Mouse (Mus musculus) liver, postnatal 0 days (tissue): ENCODE results near the gene Khnyn. TPM values are rescaled to one million over a fixed set of nuclear protein-coding genes. Genes with fewer than 3 reads are reported as not detected.

Source experiments
- ATAC-seq: fragments of 200-750 bp; cut with Nextera tagmentation; 2 replicates; pipeline ENCODE4 v1.8.0; 2017; ENCODE audit warnings: mild to moderate bottlenecking, moderate library complexity
- DNase-seq: peaks from one replicate; pipeline ENCODE4 v3.0.0-alpha.2; 2016
- H3K27ac ChIP-seq: fragments of 300-500 bp; sonication (generic); 2 replicates; pipeline ENCODE4 v1.5.1; 2014; ENCODE audit warnings: antibody characterized with exemption, moderate library complexity, mild to moderate bottlenecking, low read depth
- H3K27me3 ChIP-seq: fragments of 300-500 bp; sonication (generic); 2 replicates; pipeline ENCODE4 v1.6.1; 2014; ENCODE audit warnings: low read length, control low read depth, mixed read lengths; ENCODE audit not compliant: insufficient read depth
- H3K36me3 ChIP-seq: fragments of 300-500 bp; sonication (generic); replicated peaks from 2 replicates; pipeline ENCODE4 v1.6.1; 2014; ENCODE audit warnings: mild to moderate bottlenecking, control low read depth, low read length, moderate library complexity, mixed read lengths; ENCODE audit not compliant: insufficient read depth
- H3K4me1 ChIP-seq: fragments of 300-500 bp; sonication (generic); 2 replicates; pipeline ENCODE4 v1.6.1; 2014; ENCODE audit warnings: antibody characterized with exemption, mild to moderate bottlenecking, control low read depth; ENCODE audit not compliant: insufficient read depth
- H3K4me2 ChIP-seq: fragments of 300-500 bp; sonication (generic); 2 replicates; pipeline ENCODE4 v1.6.1; 2014; ENCODE audit warnings: low read depth, mild to moderate bottlenecking, low read length, moderate library complexity, mixed read lengths
- H3K4me3 ChIP-seq: fragments of 300-500 bp; sonication (generic); 2 replicates; pipeline ENCODE4 v1.5.1; 2014; ENCODE audit warnings: low read depth, low read length
- H3K9ac ChIP-seq: fragments of 300-500 bp; sonication (generic); replicated peaks from 2 replicates; pipeline ENCODE4 v1.6.1; 2014; ENCODE audit warnings: mild to moderate bottlenecking, moderate library complexity
- H3K9me3 ChIP-seq: fragments of 300-500 bp; sonication (generic); 2 replicates; pipeline ENCODE4 v1.6.1; 2016; ENCODE audit warnings: mild to moderate bottlenecking, control low read depth, low read length, mixed read lengths
- CTCF ChIP-seq: sonication (generic); IDR thresholded peaks from 2 replicates; pipeline ENCODE4 v1.5.1; 2016; ENCODE audit warnings: antibody characterized with exemption, low read depth
- EP300 ChIP-seq: IDR thresholded peaks from 2 replicates; pipeline ENCODE4 v1.6.1; 2016; ENCODE audit warnings: antibody characterized with exemption, low read depth, mild to moderate bottlenecking
- WGBS: fragments of 180-500 bp; shearing (Covaris S2); extraction: QIAGEN DNeasy Blood & Tissue Kit; methylation state at CpG from one replicate; pipeline ENCODE4 v1.1.7; 2014; ENCODE audit not compliant: insufficient replicate concordance; 5-methylcytosine and 5-hydroxymethylcytosine counted together
- polyA plus RNA-seq: library from polyadenylated mRNA; unstranded; fragments of >200 nt; fragmentation: Nextera tagmentation; extraction: Ambion mirVana; gene quantifications from 2 replicates; pipeline ENCODE4 v1.2.1, GENCODE M21; 2015

The Khnyn gene
- polyA plus RNA-seq, 1 experiment from 2014 or later, result 5.2 TPM

DNA sequence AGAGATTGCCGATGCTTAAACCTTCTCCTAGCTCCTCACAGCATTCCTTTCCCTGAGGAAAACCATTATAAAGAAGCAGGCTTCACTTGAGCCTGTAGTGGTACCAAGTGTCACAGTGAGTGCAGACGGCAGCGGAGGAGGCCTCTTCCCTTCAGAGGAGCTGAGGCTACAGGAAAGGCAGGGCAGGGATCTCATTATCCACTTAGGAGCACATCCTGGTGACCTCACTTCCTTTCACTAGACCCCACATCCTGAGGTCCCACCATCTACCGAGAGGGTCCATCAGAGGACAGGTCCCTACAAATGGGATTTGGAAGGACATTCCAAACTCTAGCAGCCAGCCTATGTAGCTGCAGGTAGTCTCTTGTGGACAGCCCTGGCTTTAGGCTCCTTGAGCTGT lies 27.2 kb upstream of the Khnyn start:
- no peak overlapping the region for H3K27ac ChIP-seq
- 54% methylated on average over 4 of the region's 4 CpGs for WGBS
- TF ChIP-seq EP300 (no peak), CTCF (no peak)
- H3K27me3 ChIP-seq, result no peaks in the 10 kb centered on the region
- H3K36me3 ChIP-seq, result no peaks in the 10 kb centered on the region
- H3K4me1 ChIP-seq, result peaks cover 36% of the 10 kb centered on the region
- ATAC-seq (no peak), DNase-seq (no peak)
- H3K4me2 ChIP-seq, result no peak overlapping the region
- H3K9ac ChIP-seq, result no peak overlapping the region
- H3K4me3 ChIP-seq, result no peak overlapping the region
- H3K9me3 ChIP-seq, result no peaks in the 10 kb centered on the region

DNA sequence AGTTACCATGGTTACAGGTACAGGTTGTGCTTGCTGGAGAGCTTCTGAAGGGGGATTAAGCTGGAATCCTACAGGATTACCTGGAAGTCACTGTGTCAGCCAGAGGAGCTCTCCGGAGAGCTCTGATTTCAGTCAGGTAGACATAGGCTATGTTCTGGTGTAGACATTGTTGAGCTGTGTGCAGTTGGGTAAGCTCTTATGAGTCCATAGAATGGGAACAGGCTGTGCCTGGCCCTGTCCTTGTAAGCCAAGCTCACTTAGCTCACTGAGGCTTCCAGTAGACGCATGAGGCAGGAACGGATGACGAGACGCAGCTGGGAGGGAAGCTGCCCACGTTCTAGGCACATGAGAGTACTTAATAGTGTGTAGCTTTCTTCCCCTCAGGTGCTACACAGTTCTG lies 22.6 kb upstream of the Khnyn start:
- TF ChIP-seq CTCF (no peak), EP300 (no peak)
- ATAC-seq, result no peak
- H3K36me3 ChIP-seq, result peaks cover 3% of the 10 kb centered on the region; the same call in 1 of the 2 replicates
- H3K27ac ChIP-seq, result no peak overlapping the region
- H3K4me2 ChIP-seq, result no peak overlapping the region
- H3K27me3 ChIP-seq, result no peaks in the 10 kb centered on the region
- peaks cover 7% of the 10 kb centered on the region; the same call in 1 of the 2 replicates for H3K4me1 ChIP-seq
- no peak overlapping the region for H3K9ac ChIP-seq
- no peak for DNase-seq
- 75% methylated on average over 6 of the region's 6 CpGs for whole genome bisulfite sequencing
- H3K9me3 ChIP-seq, result no peaks in the 10 kb centered on the region
- no peak overlapping the region for H3K4me3 ChIP-seq

DNA sequence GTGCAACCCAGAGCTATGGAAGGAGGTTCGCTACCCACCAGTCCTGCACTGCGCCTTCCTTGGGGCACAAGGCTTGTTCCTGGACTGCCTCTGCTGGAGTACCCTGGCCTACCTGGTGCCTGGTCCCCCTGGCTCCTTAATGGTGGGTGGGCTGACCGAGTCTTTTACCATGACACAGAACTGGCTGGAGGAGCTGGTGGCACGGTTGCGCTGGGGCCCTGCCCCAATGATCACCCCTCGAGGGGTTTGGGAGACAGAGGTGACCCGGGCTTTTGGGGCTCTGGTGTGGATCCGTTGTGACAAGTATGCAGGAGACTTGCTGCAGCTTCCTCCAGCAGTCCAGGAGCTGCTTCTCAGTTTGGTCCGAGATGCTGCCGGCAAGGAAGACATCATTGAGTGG lies 21.8 kb upstream of the Khnyn start:
- no peaks in the 10 kb centered on the region for H3K27me3 ChIP-seq
- WGBS, result 83% methylated on average over 10 of the region's 10 CpGs
- no peaks in the 10 kb centered on the region for H3K9me3 ChIP-seq
- H3K9ac ChIP-seq, result no peak overlapping the region
- DNase-seq, result no peak
- H3K4me2 ChIP-seq, result no peak overlapping the region
- no peak for TF ChIP-seq CTCF
- TF ChIP-seq EP300, result no peak
- no peak for ATAC-seq
- peaks cover 7% of the 10 kb centered on the region; the same call in 1 of the 2 replicates for H3K4me1 ChIP-seq
- no peak overlapping the region for H3K27ac ChIP-seq
- no peak overlapping the region for H3K4me3 ChIP-seq
- H3K36me3 ChIP-seq, result peaks cover 3% of the 10 kb centered on the region; the same call in 1 of the 2 replicates

DNA sequence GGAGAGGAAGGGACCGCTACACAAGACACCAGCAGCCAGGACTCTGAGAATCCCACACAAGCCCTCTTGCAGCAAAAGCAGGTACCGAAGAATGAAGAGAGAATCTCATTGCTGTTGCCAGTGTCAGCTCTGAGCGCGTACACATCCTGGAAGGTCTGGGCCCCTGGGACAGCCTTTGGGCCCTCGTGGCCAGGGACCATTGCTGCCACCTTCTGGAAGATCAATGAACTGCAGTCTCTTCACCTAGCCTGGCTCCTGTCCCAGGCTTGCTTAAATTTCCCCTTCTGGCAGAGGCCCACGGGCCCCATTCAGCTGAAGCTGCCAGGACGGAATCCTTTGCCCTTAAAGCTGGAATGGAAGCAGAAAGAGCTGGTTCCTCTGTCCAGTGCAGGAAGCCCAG lies 21.0 kb upstream of the Khnyn start:
- peak; percentile 97 for TF ChIP-seq CTCF
- TF ChIP-seq EP300, result no peak
- DNase-seq (peak; percentile 81), ATAC-seq (peak; percentile 83)
- peaks cover 7% of the 10 kb centered on the region; the same call in 1 of the 2 replicates for H3K4me1 ChIP-seq
- no peak overlapping the region for H3K27ac ChIP-seq
- H3K9ac ChIP-seq, result no peak overlapping the region
- H3K4me3 ChIP-seq, result no peak overlapping the region
- no peaks in the 10 kb centered on the region for H3K9me3 ChIP-seq
- peaks cover 3% of the 10 kb centered on the region; the same call in 1 of the 2 replicates for H3K36me3 ChIP-seq
- H3K4me2 ChIP-seq, result no peak overlapping the region
- no peaks in the 10 kb centered on the region for H3K27me3 ChIP-seq
- 35% methylated on average over 7 of the region's 7 CpGs for WGBS

DNA sequence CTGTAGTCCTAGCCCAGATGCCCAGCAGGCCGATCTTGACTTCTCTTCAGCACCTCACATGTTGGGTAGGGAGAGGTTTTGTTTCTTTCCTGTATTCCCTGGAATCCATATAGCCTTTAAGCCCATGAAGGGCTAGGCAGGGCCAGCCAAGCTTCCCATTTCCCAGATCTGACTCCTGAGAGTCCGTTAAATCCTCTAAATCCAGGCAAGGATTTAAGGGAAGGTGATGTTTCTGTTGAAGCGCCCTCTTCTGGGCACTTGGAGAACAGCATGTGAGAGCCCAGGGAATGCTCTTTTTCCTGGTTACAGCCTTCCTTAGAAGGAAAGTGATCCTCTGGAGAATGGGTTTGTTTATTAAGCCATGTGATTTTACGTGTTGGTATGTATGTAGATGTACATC lies 17.8 kb upstream of the Khnyn start:
- Histone ChIP-seq H3K4me2 (no peak overlapping the region), H3K9ac (no peak overlapping the region), H3K27ac (no peak overlapping the region), H3K27me3 (no peaks in the 10 kb centered on the region), H3K4me1 (no peaks in the 10 kb centered on the region), H3K9me3 (no peaks in the 10 kb centered on the region), H3K4me3 (no peak overlapping the region), H3K36me3 (peaks cover 3% of the 10 kb centered on the region)
- DNase-seq (peak; percentile 54), ATAC-seq (no peak)
- WGBS, result 38% methylated on average over 4 of the region's 4 CpGs
- TF ChIP-seq CTCF (peak; percentile 86), EP300 (no peak)

DNA sequence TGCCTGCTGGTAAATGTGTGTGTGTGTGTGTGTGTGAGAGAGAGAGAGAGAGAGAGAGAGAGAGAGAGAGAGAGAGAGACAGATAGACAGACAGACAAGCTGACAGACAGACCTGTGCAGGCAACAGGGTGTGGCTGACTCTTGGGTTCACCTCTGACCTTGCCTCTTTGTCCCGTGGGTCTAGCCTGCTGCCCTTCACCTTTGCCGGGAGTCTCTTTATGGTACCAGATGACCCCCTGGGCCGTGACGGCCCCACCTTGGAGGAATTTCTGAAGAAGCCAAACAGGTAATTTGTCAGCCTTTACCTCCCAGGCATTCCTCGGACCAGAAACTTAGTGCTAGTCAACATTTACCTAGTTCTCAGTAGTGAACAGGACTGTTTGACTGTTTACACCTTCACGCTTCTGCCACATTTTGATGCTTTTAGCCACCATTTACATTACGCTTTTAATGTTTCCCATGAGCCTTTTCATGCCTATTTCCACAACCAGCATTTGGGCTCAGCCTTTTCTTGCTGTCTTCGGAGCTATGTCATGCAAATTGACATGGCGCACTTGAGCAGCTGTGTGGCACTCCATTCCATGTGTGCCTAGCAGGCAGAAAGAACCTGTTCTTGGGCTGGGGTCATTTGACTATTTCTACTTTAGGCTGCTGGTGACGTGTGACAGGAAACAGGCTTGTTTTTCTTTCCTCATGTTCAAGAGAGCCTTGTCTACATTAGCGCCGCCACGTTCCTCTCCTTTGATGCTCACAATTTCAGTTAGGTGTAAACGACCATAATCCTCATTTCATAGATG lies 16.3 kb upstream of the Khnyn start:
- no peaks in the 10 kb centered on the region for H3K9me3 ChIP-seq
- 79% methylated on average over 14 of the region's 14 CpGs for WGBS
- H3K36me3 ChIP-seq, result peaks cover 3% of the 10 kb centered on the region
- DNase-seq (no peak), ATAC-seq (no peak)
- H3K4me1 ChIP-seq, result peaks cover under 1% of the 10 kb centered on the region; the same call in 1 of the 2 replicates
- H3K4me3 ChIP-seq, result no peak overlapping the region
- H3K9ac ChIP-seq, result no peak overlapping the region
- no peaks in the 10 kb centered on the region for H3K27me3 ChIP-seq
- no peak overlapping the region for H3K27ac ChIP-seq
- no peak overlapping the region for H3K4me2 ChIP-seq
- no peak for TF ChIP-seq EP300
- TF ChIP-seq CTCF, result no peak
